Mouse (Mus musculus): Measurements from ENCODE around the gene Bdkrb1.

Bdkrb1 gene

DNA sequence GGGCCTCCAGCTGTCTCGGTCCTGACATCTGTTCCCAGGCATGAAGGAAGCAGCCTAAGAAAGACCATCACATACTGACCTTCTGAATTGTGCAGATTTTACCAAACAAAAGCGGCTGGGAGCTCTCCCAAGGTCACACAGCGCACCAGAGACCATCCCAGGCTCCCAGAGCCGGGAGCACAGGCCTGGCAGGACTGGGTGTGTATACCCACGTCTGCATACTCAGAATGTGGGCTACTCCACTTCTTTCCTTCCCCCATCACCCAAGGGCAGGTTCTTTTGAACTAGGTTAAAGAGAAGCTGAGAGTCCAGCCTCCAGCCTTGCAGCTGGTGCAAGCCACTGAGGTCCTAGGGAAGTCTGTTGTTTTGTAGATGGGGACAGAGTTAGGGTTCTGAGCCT, 3.8 kb upstream of the Bdkrb1 start:
- no peak for DNase-seq

- no peak for DNase-seq
Observed at GRCm38 (mm10) chr12:105601586-105601985, 1.3 kb upstream of the Bdkrb1 start.

DNA sequence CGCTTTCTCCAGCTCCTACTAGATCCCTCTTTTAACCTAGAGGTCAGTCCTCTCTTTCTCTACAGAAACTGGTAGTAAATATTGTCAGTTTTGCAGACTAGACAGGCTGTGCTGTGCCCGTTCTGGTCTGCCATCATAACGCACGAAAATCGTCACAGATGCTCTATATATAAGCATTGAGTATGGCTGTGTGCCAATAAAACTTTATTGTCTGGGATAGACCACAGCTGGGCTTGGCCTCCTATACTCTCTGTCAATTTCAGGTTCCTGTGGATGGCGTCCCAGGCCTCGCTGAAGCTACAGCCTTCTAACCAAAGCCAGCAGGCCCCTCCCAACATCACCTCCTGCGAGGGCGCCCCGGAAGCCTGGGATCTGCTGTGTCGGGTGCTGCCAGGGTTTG, 1.0 kb downstream of the Bdkrb1 start:
- DNase-seq, result no peak

DNA sequence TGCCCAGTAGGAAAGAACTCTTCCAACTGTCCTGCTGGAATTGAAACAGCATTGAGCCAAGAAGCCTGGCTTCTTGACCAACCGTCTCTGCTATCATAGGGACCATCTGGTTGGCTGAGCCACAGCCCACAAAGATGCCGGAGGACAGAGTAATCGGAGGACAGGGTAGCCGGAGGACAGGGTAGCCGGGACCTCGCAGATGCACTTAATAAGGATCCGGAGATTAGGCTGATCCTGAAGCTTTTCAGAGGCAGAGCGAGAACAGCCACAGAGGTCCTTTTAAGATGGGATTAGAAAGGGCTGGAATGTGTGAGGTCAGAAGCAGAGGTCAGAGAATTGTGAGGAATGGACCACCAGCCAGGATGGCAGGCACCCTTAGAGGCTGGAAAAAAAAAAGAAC, 2.3 kb downstream of the Bdkrb1 start:
- no peak for DNase-seq

GRCm38 (mm10) chr12:105606881-105607280, 4.0 kb downstream of the Bdkrb1 start:
- no peak for DNase-seq

GRCm38 (mm10) chr12:105611045-105611444, 8.2 kb downstream of the Bdkrb1 start:
- no peak for DNase-seq

DNA sequence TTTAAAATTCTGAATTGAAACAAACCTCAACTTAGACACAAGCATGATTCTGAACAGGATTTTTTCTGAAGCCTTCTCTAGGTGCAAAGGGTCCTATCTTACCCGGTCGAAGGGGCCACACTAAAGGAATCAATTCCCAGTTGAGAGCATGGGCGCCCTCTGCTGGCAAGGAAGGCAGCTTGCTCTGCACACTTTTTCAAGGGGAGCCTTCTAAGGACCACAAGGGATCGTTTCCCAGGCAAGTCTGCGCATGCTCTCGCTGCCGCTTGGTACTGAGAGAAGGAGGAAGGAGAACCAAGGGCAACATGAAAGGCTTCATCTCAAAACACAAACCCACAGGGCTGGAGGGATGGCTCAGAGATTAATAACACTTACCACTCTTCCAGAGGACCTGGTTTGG, 8.9 kb downstream of the Bdkrb1 start:
- DNase-seq, result peak; percentile 42

- no peak for DNase-seq
Observed at GRCm38 (mm10) chr12:105613559-105613958, 10.7 kb downstream of the Bdkrb1 start.

- no peak for DNase-seq
Observed at GRCm38 (mm10) chr12:105622048-105622447, 19.2 kb downstream of the Bdkrb1 start.

DNA sequence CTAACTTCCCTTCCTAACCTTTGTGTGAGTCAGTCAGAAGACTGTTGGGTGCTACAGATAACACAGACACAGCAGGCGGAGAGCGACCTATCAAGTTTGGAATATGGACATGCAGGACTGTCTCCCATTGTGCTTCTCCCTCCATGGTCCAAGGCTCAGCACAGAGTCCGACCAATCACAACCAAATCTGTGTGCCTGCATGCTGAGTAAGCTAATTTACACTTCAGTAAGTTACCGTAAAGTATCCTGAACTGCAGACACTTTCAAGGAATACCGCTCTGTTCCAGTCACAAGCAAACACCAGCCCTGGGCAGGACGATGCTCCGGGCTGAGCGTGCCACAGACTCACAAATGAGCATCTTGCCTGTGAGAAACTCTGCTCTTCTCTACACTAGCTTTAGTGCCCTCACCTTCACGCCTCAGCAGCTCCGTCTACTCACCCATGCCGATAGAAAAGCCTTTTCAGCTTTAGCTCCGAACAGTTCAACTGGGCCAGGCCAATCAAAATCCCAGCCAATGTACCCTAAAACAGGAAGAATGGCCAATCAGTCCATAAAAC, 20.2 kb downstream of the Bdkrb1 start:
- no peak for DNase-seq

GRCm38 (mm10) chr12:105625798-105626197, 22.9 kb downstream of the Bdkrb1 start:
- no peak for DNase-seq

DNA sequence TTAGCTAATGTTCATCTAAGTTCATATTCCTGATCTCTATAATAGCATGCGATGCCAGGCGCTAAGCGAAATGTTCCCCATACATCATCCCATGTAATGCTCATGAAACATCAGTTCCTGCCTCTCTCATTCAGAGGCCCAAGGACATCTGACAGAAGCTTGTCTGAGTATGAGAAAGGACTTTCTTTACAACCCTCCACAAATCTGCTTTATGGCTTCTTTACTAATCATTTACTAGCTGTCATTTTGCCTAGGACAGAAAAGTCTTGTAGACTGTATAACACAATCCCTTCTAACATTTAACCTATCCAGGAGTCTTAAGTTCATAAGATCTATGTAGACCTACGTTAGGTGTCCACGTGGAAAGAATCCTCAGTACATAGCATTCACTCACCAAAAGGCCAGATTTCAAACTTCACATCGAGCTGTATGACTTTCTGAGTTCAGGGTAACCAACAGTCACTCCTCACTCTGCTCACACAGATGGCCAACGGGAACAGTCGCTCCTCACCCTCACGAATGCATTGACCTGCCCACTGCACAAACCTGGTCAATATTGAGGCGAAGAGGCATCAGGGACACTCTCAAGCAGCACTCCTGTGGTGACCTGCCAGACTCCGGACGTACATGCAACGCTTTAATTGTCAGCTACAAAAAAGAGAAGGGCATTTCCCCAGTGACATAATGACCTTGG, 31.6 kb downstream of the Bdkrb1 start:
- no peak for DNase-seq

- no peak for DNase-seq
Observed at GRCm38 (mm10) chr12:105636551-105636950, 33.7 kb downstream of the Bdkrb1 start.

DNA sequence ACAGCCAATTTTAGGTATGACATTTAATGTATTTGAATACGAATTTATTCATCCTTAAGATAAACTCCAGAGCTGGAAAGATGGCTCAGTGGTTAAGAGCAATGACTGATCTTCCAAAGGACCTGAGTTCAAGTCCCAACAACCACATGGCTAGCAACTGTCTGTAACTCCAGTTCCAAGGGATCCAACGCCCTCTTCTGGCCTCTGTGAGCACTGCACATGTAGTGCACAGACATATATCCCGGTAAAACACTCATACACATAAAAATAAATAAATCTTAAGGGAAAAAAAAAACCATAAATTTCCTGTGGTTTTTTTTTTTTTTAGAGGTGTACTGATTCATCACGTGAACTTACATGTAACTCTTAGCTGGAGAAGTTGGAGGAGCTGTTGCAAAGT, 34.7 kb downstream of the Bdkrb1 start:
- DNase-seq, result no peak

DNA sequence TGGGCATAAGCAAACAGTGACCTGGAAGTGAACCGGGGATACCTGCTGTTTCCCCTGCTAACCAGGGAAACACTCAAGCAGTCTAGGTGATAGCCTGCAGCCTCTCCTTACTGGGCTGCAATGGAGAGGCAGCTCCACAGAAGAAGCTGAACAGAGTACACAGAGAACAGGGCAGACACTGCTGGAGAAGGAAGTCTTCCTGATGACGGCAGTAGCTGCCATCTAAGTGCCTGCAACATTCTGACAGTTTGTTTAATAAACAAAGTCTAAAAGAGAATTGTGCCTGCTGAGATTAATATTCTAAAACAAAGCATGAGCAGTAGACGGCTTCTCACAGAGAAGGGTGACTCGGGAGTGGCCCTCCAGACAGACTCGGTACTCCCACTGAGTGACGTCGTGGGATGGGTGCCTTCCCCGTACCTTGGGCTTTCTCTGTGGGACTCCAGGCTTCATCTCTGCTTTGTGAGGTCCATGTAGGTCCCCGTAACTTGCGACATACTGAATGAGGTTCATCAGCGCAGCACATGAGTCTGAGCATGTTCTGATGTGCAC, 40.0 kb downstream of the Bdkrb1 start:
- DNase-seq, result no peak
